Mouse (Mus musculus): ENCODE measurements around the gene Rgp1. TPM values are rescaled to one million over a fixed set of nuclear protein-coding genes. Genes with fewer than 3 reads are reported as not detected.

The Rgp1 gene
- polyA plus RNA-seq, 1 experiment from 2014 or later = 27.6 TPM

DNA sequence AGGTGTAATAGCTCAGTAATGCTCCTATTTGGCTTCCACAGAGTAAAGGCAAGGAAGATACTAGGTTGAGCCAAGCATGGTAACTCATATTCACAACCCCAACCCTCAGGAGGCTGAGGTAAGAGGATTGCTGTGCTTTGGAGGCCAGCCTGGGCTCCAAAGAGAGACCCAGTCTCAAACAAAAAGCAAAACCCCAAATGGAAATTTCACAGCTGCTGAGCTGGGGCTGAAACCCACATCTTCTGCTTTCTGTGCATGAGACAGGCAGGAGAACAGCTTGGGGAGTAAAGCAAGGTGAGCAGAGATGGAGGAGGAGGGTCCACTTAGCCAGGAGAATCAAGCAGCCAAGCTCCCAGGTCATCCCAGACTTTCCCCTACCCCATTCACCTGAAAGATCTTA, 24.6 kb upstream of the Rgp1 start:
- no peak overlapping the region for H3K27ac ChIP-seq
- no peak overlapping the region for H3K4me3 ChIP-seq
- no peak overlapping the region for H3K4me2 ChIP-seq
- H3K36me3 ChIP-seq = peaks cover 88% of the 10 kb centered on the region
- H3K27me3 ChIP-seq = no peaks in the 10 kb centered on the region
- H3K9ac ChIP-seq = no peak overlapping the region
- H3K4me1 ChIP-seq = peaks cover 16% of the 10 kb centered on the region
- H3K9me3 ChIP-seq = no peaks in the 10 kb centered on the region
- no peak for ATAC-seq (ENCODE audit: insufficient number of reproducible peaks, low FRiP score, low TSS enrichment, low read depth)

DNA sequence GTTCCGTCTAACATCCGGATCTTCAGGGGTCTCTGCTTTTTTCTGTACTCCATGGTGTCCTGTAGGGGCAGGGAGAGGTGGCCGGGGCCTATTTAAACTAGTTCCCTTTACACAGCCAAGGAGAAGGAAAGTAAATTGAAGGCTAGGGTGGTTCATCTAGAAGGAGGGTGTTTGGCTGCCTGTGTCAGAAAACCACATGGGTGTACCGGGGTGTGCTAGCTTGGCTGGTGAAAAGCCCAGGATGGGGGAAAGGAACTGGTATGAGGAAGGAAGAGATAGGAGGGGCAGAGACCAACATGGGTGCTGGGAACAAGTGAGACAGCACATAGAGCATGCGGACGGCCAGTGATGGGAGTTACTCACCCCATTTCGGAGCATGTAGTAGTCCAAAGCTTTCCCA, 22.6 kb upstream of the Rgp1 start:
- Histone ChIP-seq H3K27me3 (no peaks in the 10 kb centered on the region), H3K4me2 (no peak overlapping the region), H3K9ac (no peak overlapping the region), H3K4me1 (peaks cover 36% of the 10 kb centered on the region), H3K27ac (no peak overlapping the region), H3K36me3 (peaks cover 68% of the 10 kb centered on the region), H3K9me3 (no peaks in the 10 kb centered on the region), H3K4me3 (no peak overlapping the region)
- 95% methylated on average over 7 of the region's 7 CpGs for WGBS
- no peak for ATAC-seq (ENCODE audit: insufficient number of reproducible peaks, low FRiP score, low TSS enrichment, low read depth)

DNA sequence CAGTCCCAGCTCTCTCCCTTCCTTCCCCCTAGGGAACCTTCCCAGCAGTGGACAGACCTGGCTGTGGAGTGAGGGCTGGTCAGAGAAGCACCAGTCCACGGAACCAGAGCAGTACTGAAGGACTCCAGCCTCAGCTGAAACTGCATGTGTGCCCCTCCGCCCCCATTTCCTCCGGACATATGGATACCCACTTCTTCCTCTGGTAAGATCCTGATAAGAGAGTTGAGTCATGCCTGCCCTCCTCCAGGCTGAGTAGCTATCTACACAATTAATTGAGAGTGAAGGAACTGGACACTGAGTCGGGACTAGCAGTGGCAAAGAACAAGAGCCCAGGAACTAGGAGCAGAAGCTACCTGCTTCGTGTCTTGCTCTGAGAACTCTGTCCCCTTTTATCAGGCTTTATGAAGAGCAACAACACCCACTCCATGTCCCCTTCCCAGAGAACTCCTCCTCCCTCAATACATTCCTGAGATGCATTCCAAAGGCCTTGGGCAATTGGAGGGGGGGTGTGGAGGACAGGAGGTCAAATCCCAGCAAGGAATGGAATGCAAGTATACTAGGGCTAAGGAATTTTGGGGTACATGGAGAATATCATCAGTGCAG, 20.4 kb upstream of the Rgp1 start:
- H3K9ac ChIP-seq = 0 out of 2 replicates have a peak overlapping the region, but pooled peaks have one; percentile 10
- 32% methylated on average over 5 of the region's 5 CpGs for WGBS
- H3K4me1 ChIP-seq = peaks cover 40% of the 10 kb centered on the region
- ATAC-seq (ENCODE audit: insufficient number of reproducible peaks, low FRiP score, low TSS enrichment, low read depth) = no peak
- peak overlapping the region; percentile 19 for H3K4me3 ChIP-seq
- H3K9me3 ChIP-seq = no peaks in the 10 kb centered on the region
- peak overlapping the region; percentile 78 for H3K27ac ChIP-seq
- H3K36me3 ChIP-seq = peaks cover 48% of the 10 kb centered on the region
- H3K27me3 ChIP-seq = no peaks in the 10 kb centered on the region
- H3K4me2 ChIP-seq = peak overlapping the region; percentile 39

DNA sequence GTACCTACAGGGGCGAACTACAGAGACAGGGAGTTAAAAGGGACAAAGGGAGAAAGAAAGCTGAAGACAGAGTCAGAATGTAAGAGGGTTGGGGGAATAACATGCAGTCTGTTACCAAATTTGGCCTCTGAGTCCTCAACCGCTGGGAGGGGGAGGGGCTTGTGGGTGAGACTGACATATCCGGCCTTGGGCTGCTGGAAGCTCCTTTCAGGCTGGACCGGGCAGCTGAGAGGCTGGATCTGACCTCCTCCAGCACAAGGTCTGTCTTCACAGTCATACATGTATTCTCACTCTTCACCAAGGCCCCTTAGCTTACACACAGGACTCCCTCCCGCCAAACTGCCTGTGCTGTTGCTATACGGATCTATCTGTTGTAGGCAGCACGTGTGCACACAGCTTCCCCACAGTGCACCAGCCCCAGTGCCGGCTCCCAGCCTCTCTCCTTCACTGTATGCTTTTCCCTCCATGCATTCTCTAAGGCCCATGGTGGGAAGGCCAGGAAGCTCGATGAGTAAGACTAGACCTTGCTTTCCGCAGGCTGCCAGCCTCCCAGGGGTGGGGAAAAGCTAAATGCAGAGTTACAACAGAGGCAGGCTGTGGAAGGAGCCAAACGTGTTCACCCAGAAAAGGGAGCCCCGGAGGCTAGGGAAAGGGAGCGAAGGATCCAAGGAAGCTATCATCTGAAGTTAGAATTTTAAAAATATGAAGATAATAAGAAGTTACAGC, 19.7 kb upstream of the Rgp1 start:
- H3K27me3 ChIP-seq = no peaks in the 10 kb centered on the region
- peaks cover 46% of the 10 kb centered on the region for H3K4me1 ChIP-seq
- H3K27ac ChIP-seq = peak overlapping the region; percentile 78
- H3K4me2 ChIP-seq = peak overlapping the region; percentile 39
- H3K9ac ChIP-seq = no peak overlapping the region
- H3K4me3 ChIP-seq = peak overlapping the region; percentile 19
- H3K36me3 ChIP-seq = peaks cover 44% of the 10 kb centered on the region
- 16% methylated on average over 13 of the region's 13 CpGs for WGBS
- ATAC-seq (ENCODE audit: insufficient number of reproducible peaks, low FRiP score, low TSS enrichment, low read depth) = no peak
- no peaks in the 10 kb centered on the region for H3K9me3 ChIP-seq

DNA sequence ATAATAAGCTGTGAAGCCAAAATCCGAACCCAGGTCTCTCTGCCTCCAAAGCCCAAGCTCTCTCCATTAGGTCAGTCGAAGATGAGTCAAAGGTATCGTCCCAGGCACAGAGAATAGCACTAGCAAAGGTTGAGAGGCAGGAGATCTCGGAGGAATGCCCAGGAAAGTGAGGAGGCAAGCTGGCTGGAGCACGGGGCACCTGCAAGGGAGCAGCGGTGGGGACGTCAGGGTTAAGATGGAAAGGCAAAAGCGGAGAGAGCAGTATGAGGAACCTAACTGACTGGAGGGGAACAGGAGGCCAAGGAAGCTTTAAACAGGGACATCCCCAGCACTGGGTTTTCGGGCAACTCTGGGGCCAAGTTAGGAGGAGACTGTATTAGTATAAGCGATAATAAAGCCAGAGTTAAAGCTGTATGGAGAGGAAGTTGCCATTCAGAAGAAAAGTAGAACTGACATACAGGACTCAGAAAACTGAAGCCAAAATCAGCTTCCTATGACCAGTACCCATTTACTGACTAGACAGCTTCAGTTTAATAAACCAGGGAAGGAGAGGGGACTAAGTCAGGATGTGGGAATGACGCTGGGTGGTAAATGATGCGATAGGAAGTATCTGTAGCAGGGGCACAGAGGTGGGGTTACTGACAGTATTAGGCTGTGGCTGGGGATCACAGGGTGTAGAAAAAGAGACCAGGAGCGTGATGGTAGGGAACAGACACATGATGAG, 18.8 kb upstream of the Rgp1 start:
- peak overlapping the region; percentile 38; the same call in 1 of the 2 replicates for H3K27ac ChIP-seq
- peak overlapping the region; percentile 75 for H3K4me2 ChIP-seq
- peak overlapping the region; percentile 18; the same call in 1 of the 2 replicates for H3K9ac ChIP-seq
- H3K9me3 ChIP-seq = no peaks in the 10 kb centered on the region
- 66% methylated on average over 13 of the region's 13 CpGs for WGBS
- H3K36me3 ChIP-seq = peaks cover 42% of the 10 kb centered on the region
- peaks cover 51% of the 10 kb centered on the region for H3K4me1 ChIP-seq
- peak overlapping the region; percentile 70 for H3K4me3 ChIP-seq
- ATAC-seq (ENCODE audit: insufficient number of reproducible peaks, low FRiP score, low TSS enrichment, low read depth) = no peak
- no peaks in the 10 kb centered on the region for H3K27me3 ChIP-seq

DNA sequence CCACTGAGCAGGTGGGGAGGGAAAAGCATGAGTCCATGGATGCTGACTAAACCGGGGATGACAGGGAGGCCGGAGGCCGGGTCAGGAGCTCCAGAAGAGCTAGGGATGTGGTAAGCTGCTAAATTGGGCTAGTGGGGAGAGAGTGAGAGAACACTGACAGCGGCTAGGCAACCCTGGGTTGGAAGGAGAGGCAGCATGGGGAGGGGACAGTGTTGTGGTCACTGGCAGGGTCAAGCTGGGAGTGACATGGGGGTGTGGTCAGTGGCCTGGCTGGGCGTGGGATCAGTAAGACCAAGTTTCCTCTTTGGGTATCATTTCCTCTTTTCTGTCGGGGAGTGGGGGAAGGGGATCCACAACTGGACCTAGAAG, 18.3 kb upstream of the Rgp1 start:
- Histone ChIP-seq H3K9me3 (no peaks in the 10 kb centered on the region), H3K27me3 (no peaks in the 10 kb centered on the region), H3K4me1 (peaks cover 51% of the 10 kb centered on the region), H3K36me3 (peaks cover 42% of the 10 kb centered on the region), H3K4me2 (peak overlapping the region; percentile 75), H3K27ac (0 out of 2 replicates have a peak overlapping the region, but pooled peaks have one; percentile 38), H3K4me3 (peak overlapping the region; percentile 70), H3K9ac (no peak overlapping the region)
- no peak for ATAC-seq (ENCODE audit: insufficient number of reproducible peaks, low FRiP score, low TSS enrichment, low read depth)
- 43% methylated on average over 6 of the region's 6 CpGs for WGBS

DNA sequence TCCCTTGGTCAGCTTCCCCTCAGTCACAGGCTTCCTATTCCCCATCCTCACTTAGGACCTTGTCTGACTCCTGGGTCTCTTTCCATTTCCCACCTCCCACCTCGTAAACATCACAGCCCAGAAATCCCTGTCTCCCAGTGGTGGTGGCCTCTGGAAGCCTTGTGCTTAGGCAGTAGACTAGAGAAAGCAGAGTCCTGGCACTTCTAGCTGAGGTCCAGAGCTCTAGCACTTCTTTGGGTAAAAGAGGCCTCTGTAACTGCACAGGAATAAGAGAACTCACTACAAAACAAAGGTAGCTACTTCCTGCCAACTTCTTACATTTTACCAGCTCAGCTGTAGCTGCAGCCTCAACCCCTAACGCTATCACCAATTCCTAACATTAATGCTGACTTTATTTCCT, 17.5 kb upstream of the Rgp1 start:
- Histone ChIP-seq H3K4me2 (peak overlapping the region; percentile 75), H3K27ac (peak overlapping the region; percentile 99), H3K4me3 (peak overlapping the region; percentile 70), H3K9me3 (no peaks in the 10 kb centered on the region), H3K4me1 (peaks cover 51% of the 10 kb centered on the region), H3K9ac (0 out of 2 replicates have a peak overlapping the region, but pooled peaks have one; percentile 37), H3K27me3 (no peaks in the 10 kb centered on the region), H3K36me3 (peaks cover 42% of the 10 kb centered on the region)
- ATAC-seq (ENCODE audit: insufficient number of reproducible peaks, low FRiP score, low TSS enrichment, low read depth) = no peak
- WGBS = 14% methylated on average over 2 of the region's 2 CpGs

DNA sequence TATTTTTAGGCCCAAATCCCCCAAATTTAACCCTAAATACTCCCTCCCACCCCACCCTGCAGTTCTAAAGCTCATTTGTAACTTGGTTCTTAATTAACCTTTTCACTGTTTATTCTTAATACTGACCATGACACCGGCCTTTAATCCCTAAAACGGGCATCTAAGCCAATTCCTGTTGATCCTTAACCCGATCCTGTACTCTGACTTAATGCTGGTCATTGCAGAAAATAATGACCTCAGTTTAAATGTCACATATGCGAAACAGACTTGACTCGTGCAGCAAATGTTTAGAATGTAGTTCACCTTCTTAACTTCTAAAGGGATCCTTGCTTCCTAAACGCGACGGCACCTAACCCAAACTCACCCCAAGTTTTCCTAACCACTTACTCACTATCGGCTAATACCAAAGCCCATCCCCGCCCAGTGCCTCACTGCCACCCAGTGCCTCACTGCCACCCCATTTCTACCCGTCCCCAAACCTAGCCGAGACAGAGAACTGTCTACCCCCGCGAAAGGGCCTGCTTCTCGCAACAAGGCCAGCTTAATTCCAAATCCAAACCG, 17.0 kb upstream of the Rgp1 start:
- H3K4me1 ChIP-seq = peaks cover 51% of the 10 kb centered on the region
- ATAC-seq (ENCODE audit: insufficient number of reproducible peaks, low FRiP score, low TSS enrichment, low read depth) = no peak; the same call in 1 of the 2 replicates

DNA sequence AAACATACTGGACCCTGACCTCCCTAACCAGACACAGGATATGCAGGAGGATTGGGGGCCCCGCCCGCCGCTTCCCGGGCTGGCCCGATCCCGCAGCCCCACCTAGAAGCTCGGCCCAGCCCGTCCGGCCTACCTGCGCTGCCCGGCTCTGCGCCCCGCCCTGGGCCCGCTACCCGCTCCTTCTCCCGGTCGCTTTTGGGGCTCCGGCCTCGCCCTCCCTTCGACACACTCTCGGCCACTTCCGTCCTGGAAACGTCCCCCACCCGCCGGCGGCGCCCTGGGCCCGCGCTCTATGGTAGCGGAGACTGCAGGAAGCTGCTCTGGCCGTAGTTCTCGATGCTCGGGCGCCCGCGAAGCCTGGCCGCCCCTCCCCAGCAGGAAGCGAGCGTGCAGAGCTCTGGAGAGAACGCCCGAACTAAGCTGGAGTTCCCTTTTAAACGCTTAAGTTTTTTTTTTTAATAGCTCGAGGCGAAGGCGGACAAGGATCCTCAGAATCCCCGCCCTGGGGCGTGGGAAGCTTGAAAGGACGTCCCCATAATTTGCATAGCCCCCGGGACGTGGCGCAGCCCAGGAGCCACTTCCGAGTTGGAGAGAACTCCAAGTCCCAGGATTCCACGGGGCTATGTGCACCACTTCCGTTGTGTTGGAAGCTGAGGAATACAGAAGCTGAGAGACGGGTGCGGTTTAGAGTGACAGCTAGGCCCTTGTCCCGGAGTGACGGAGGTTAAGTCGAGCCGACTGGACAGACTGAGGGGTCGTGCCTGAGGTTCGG, 16.3 kb upstream of the Rgp1 start, which contains the start of the genes Creb3 and Tln1:
Creb3 (plus strand) TSS at position 336 of the 772 bp plus-strand sequence.
Tln1 (minus strand) TSS at position 695 of the 772 bp plus-strand sequence.
- ATAC-seq (ENCODE audit: insufficient number of reproducible peaks, low FRiP score, low TSS enrichment, low read depth) = peak; percentile 92
- H3K27ac ChIP-seq = peak within 1 kb of the TSS; percentile 99
- peak within 1 kb of the TSS; percentile 70 for H3K4me3 ChIP-seq
- peaks cover 42% of the 10 kb centered on the region for H3K36me3 ChIP-seq
- H3K9me3 ChIP-seq = no peaks in the 10 kb centered on the region
- under 1% methylated on average over 62 of the region's 62 CpGs for whole genome bisulfite sequencing
- peak within 1 kb of the TSS; percentile 89 for H3K9ac ChIP-seq
- peaks cover 51% of the 10 kb centered on the region for H3K4me1 ChIP-seq
- no peaks in the 10 kb centered on the region for H3K27me3 ChIP-seq
- peak within 1 kb of the TSS; percentile 75 for H3K4me2 ChIP-seq

More for the DNA sequence above, 17.0 kb upstream of the Rgp1 start:
- H3K27me3 ChIP-seq = no peaks in the 10 kb centered on the region
- WGBS = 2% methylated on average over 16 of the region's 16 CpGs
- peak overlapping the region; percentile 75 for H3K4me2 ChIP-seq
- H3K9me3 ChIP-seq = no peaks in the 10 kb centered on the region
- peak overlapping the region; percentile 70 for H3K4me3 ChIP-seq
- peak overlapping the region; percentile 99 for H3K27ac ChIP-seq
- H3K9ac ChIP-seq = peak overlapping the region; percentile 89
- peaks cover 42% of the 10 kb centered on the region for H3K36me3 ChIP-seq

DNA sequence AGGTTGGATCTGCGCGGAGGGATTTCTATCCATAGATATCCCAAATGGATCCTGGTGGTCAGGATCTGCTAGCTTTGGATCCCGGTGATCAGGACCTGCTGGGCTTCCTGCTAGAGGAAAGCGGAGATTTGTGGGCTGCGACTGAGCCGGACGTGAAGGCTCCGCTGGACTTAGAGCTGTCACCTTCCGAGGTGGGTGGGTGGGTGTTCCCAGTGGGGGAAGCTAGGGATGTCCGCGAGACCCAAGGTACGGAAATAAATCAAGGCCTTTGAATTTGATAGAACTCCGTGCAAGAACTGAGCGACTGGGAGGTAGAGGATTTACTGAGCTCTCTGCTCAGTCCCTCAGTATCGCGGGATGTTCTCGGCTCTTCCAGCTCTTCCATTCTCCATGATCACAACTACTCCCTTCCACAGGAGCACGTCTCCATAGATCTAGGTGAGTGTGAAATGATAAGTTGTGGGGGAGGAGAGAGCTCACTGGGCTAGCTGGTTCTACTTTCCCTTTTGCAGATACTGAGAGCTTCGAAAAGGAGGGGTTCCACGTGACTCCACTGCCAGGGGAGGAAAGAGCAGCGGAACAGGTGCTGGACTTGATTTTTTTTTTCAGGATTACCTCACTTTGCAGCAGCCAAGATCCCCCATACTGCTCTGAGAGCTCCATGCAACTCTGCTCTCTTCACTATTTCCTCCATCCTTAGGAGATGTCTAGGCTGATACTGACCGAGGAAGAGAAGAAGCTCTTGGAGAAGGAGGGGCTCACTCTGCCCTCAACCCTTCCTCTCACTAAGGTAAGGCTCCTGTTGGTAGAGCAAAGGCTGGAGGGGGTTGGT, 15.5 kb upstream of the Rgp1 start:
- Histone ChIP-seq H3K4me3 (peak overlapping the region; percentile 70), H3K27me3 (no peaks in the 10 kb centered on the region), H3K4me2 (peak overlapping the region; percentile 75), H3K9ac (peak overlapping the region; percentile 89), H3K36me3 (peaks cover 43% of the 10 kb centered on the region), H3K27ac (peak overlapping the region; percentile 99), H3K4me1 (peaks cover 44% of the 10 kb centered on the region), H3K9me3 (no peaks in the 10 kb centered on the region)
- WGBS = 7% methylated on average over 22 of the region's 22 CpGs
- no peak for ATAC-seq (ENCODE audit: insufficient number of reproducible peaks, low FRiP score, low TSS enrichment, low read depth)
